Mouse (Mus musculus): Measurements from ENCODE around the gene 2610507B11Rik.

GRCm38 (mm10) chr11:78260489-78261258 is 878 bp upstream of the 2610507B11Rik start:
- no peak for TF ChIP-seq POLR2A (IDR thresholded peaks at IDR 0.05; ENCODE audit: low read depth, low read length)
- no peak for TF ChIP-seq CTCF (conservative IDR thresholded peaks at IDR 0.05; ENCODE audit: insufficient read depth, insufficient read length, low read depth, low read length)

All from kidney, adult 2 months (tissue).